Mouse (Mus musculus): ENCODE results near the gene Slc16a14.

Gene Slc16a14

GRCm38 (mm10) chr1:84910177-84910804, 24.6 kb downstream of the Slc16a14 start:
- DNase-seq = no peak

- DNase-seq = no peak
Observed at GRCm38 (mm10) chr1:84904467-84904866, 30.5 kb downstream of the Slc16a14 start.

DNA sequence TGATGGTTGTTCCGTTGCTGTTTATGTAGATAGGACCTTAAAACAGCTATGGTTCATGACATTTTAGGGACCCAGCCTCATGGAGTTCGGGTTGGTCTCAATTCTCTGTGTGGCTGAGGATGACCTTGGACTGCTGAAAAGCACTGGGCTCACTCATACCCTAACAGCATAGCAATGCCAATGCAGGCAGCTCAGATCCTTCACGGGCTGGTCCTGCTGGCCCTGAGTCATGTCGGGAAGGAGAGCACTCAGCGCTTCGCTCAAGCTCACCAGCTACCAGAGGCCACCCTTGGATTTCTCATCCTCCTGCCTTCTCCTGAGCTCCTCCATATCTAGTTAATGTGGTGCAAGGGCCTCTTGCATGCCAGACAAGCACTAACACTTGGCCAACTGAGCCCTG, 35.8 kb downstream of the Slc16a14 start:
- no peak for DNase-seq

- DNase-seq = no peak
Observed at GRCm38 (mm10) chr1:84897364-84897763, 37.6 kb downstream of the Slc16a14 start.

DNA sequence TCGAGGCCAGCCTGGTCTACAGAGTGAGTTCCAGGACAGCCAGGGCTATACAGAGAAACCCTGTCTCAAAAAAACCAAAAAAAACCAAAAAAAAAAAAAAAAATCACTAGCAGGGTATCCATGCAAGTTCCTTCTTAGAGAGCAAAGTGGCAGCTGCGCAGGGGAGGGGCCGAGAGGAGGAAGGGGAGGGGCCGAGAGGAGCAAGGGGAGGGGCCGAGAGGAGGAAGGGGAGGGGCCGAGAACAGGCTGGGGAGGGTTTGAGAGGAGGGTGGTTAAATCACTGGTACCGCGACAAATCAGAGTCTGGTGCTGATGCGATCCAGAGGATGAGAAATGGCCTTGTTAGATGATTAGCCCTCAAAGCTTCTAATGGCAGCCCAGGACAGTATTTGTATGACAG, 43.2 kb downstream of the Slc16a14 start:
- DNase-seq = no peak

DNA sequence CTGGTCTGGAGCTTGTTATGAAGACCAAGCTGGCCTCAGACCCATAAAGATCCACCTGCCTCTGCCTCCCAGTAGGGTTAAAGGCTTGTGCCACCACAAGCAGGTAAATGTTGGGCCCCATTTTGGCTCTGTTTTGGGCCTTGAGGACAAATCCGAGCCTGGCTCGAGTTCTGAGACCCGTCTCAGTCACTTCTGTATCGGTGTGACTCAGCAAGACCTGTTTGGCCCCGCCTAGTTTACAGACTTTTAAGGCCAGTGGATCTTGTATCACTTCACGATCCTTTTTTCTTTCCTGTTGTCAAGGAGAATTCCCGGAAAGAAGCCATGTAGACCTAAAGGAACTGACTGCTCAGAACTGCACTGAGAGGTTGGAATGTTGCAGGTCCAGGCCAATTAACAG, 44.4 kb downstream of the Slc16a14 start:
- DNase-seq = no peak

DNA sequence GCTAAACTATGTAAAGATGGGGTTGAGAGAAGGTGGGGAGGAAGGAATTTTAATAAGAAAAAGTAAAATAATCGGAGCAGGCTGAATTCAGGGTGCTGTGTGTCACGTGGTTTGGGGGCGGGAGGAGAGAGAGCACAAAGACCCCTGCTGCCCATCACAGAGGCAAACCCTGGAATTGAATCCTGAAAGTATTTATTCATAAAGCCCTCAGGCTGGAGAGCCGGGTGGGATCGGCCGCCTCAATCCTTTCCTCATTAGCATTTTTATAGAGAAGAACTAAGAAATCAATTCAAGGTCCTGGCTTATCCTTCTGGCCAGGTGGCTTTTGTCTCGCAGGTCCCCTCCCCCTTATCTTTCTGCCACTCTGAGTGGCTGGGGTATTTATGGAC, 44.9 kb downstream of the Slc16a14 start:
- no peak for DNase-seq

- DNase-seq = no peak
Observed at GRCm38 (mm10) chr1:84889330-84890004, 45.5 kb downstream of the Slc16a14 start.

GRCm38 (mm10) chr1:84885921-84886320, 49.0 kb downstream of the Slc16a14 start:
- no peak for DNase-seq

GRCm38 (mm10) chr1:84885174-84885573, 49.8 kb downstream of the Slc16a14 start:
- no peak for DNase-seq

GRCm38 (mm10) chr1:84883889-84884288, 51.0 kb downstream of the Slc16a14 start:
- no peak for DNase-seq

DNA sequence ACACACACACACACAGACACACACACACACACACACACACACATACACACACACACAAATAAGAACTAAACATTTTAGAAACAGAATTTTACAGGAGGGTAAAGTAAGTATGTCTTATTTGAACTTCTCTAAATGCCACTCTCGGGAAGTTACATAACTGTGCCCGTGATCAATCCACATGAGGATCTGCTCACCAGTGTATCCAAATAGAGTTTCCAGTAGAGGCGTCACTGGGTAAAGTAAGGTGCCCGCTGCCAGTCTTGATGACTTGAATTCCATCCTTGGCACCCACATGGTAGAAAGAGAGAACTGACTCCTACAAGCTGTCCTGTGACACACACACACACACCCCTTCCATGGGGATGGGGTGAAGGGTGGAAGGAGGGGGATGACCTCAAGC, 52.0 kb downstream of the Slc16a14 start:
- no peak for DNase-seq

- DNase-seq = peak in 1 of 2 experiments; percentile 55
Observed at GRCm38 (mm10) chr1:84882066-84882532, 52.8 kb downstream of the Slc16a14 start.

- no peak for DNase-seq
Observed at GRCm38 (mm10) chr1:84881248-84882065, 53.5 kb downstream of the Slc16a14 start.

GRCm38 (mm10) chr1:84879571-84880120, 55.3 kb downstream of the Slc16a14 start:
- peak; percentile 49 to 66 for DNase-seq

DNA sequence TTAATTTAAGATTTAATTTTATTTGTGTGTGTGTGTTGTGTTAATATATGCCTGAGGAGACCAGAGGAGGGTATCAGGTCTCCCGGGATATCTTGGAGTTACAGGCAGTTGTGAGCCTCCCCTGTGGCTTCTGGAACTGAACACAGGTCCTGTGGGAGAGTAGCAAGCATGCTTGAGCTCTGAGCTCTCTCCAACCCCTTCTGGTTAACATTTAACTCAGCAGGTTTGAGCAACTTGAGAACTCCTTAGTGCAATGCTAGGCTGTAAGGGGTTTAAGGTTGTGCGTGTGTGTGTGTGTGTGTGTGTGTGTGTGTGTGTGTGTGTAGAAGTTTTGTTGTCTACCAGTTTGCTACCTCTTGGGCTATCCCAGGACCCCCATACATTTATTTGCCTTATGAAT, 57.3 kb downstream of the Slc16a14 start:
- DNase-seq = peak; percentile 56 to 85

DNA sequence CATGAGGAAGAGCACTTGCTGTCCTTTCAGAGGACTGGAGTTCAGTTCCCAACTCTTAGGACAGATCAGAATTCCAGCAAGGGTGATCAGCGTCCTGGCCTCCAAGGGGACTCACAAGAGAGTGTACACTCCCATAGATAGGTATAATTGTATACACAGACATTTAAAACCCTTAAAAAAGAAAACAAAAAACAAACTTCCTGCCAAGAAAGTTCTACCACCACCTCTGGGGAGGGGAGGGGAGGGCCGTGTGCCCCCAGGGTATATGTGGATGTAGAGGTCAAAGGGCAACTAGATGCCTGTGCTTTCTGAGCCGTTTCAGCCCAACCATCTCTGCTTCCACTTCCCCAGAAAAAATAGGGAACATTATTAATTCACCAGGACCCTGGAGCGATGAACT, 62.0 kb downstream of the Slc16a14 start:
- DNase-seq = no peak

- DNase-seq = peak; percentile 71 to 87
Observed at GRCm38 (mm10) chr1:84872105-84872504, 62.8 kb downstream of the Slc16a14 start.

DNA sequence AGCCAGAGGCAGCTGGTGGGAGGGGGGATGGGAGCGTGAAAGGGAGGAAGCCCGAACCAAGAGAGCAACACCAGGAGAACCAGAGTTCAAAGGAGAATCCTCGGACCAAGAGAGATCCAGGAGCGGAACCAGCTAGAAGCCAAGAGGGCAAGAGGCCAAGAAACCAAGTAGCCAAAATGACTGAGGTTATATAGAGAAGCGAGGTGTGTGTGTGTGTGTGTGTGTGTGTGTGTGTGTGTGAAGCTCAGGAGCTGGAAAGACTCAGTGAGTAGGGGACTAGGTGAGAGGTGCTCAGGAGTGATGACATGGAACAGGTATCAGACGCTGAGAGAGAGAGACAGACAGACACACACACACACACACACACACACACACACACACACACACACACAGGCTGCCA, 63.8 kb downstream of the Slc16a14 start:
- peak; percentile 85 to 93 for DNase-seq

- peak in 1 of 2 experiments; percentile 27 for DNase-seq
Observed at GRCm38 (mm10) chr1:84869498-84869897, 65.4 kb downstream of the Slc16a14 start.

DNA sequence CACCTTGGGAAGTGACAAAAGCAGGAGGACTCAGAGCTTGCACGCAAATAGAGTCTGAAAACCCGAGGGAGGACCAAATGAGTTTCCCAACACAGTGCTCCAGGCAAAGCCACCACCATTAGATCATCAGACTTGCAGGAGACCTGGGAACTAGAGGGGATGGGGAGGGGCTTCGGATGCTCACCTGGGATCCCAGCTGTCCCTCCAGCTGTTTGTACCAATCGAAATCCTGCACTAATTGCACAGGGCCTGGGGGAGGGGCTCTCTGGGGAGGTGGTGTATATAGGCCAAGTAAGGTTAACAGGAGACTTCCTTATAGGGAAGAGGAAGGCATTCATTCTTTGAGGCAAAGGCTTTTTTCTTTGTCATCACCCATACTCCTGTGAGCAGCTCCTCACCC, 66.1 kb downstream of the Slc16a14 start:
- no peak for DNase-seq

GRCm38 (mm10) chr1:84868311-84868710, 66.6 kb downstream of the Slc16a14 start:
- no peak for DNase-seq

DNA sequence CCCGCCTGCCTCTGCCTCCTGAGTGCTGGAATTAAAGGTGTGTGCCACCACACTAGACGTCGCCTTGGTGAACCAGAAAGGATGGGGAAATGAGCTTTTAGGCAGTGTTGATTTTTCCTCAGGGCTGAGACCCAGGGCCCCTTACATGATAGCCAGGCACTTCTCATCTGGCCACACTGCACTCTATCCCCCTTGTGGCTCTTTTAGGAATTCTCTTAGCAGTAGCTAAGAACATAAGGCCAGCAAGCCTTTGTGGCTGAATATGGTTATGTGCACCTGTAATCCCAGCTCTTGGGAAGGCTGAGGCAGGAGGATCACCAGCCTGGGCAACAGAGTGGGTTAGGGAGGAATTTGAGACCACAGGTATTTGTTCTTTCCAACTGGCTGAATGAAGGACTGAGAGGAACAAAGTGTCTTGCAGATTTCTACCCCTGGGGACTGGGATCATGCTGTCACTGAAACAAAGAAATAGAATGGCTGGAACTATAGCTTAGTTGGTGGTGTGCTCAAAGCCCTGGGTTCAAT, 68.2 kb downstream of the Slc16a14 start:
- DNase-seq = no peak

All from kidney, postnatal 36 days (tissue).